Mouse (Mus musculus): ENCODE results near the gene 8030411F24Rik. TPM values are rescaled to one million over a fixed set of nuclear protein-coding genes. Genes with fewer than 3 reads are reported as not detected.

8030411F24Rik gene
- polyA plus RNA-seq, 1 experiment from 2014 or later: not detected

DNA sequence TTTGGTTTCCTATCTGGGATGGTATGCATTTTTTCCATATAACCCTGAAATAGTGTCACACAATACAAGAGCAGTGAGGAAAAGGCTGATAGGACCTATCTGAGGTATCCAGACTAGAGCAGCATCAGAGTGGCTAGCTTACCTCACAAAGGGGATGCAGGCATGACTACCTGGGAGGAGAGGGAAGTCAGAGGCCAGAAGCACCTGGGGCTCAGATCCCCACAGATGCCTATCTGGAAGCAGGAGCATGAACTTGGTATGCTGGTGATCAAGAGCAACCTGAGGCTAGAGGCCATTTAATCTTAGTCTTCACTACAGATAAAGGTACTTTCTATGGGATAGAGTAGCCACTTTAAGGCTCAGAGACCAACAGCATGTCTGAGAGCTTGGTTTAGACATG is 38.1 kb downstream of the 8030411F24Rik start, which contains the start of gene Cst13:
TSS of gene Cst13 (plus strand) at position 173 of the 400 bp plus-strand sequence.
- Histone ChIP-seq H3K36me3 (ENCODE audit: insufficient read depth) (no peaks in the 10 kb centered on the region), H3K9ac (no peak within 1 kb of the TSS), H3K4me2 (no peak within 1 kb of the TSS), H3K9me3 (ENCODE audit: low read depth, low read length) (no peaks in the 10 kb centered on the region), H3K4me1 (ENCODE audit: insufficient read depth) (no peaks in the 10 kb centered on the region), H3K27ac (ENCODE audit: low read depth) (no peak within 1 kb of the TSS), H3K4me3 (ENCODE audit: low read depth, low read length) (no peak within 1 kb of the TSS), H3K27me3 (ENCODE audit: insufficient read depth, low read length) (no peaks in the 10 kb centered on the region)
- ATAC-seq (ENCODE audit: insufficient read depth) (no peak), DNase-seq (no peak)
- TF ChIP-seq CTCF (IDR thresholded peaks at IDR 0.05; ENCODE audit: low read depth): no peak

DNA sequence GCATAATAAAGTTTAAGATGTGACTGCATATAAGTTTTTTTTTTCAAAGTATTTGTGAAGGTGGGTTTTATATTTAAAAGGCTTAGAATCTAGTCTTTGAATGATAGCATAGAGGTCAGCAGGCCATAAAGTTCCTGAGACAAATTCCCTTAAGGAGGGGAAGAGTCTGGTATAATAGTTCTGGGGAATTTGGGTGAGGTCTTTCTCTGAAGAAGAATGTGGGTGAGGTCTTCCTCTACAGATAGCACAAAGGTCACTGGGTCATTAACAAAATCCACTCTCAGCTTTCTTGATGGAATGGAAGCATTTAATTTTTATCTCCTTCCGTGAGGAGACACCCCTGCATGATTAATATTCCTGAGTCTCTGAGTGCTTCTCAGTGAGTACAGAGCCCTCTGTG is 44.2 kb downstream of the 8030411F24Rik start:
- 17% methylated on average over 1 of the region's 1 CpGs for WGBS
- no peak for TF ChIP-seq CTCF (IDR thresholded peaks at IDR 0.05; ENCODE audit: low read depth)
- no peaks in the 10 kb centered on the region for H3K36me3 ChIP-seq (ENCODE audit: insufficient read depth)
- H3K27me3 ChIP-seq (ENCODE audit: insufficient read depth, low read length): no peaks in the 10 kb centered on the region
- H3K27ac ChIP-seq (ENCODE audit: low read depth): no peak overlapping the region
- H3K4me2 ChIP-seq: no peak overlapping the region
- no peak overlapping the region for H3K4me3 ChIP-seq (ENCODE audit: low read depth, low read length)
- DNase-seq (no peak), ATAC-seq (ENCODE audit: insufficient read depth) (no peak)
- H3K4me1 ChIP-seq (ENCODE audit: insufficient read depth): no peaks in the 10 kb centered on the region
- H3K9me3 ChIP-seq (ENCODE audit: low read depth, low read length): no peaks in the 10 kb centered on the region
- no peak overlapping the region for H3K9ac ChIP-seq

DNA sequence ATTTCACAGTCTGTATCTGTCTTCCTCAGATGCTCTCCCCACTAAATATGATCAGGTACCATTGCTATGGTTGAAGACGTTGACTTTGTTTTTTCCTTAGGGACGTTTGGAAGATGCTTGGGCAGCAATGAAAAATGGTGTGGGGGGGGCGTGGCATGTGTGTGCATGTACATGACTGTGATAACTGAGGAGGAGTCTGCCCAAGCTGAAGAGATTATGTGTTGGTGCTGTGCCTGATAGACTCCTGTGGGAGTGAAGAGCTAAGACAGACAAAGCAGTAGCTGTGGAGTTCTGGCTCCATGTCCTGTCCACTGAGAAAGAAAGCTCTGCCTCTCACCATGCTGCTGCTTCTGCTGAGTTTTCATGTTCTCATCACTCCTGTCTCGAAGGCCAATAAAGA is 53.1 kb downstream of the 8030411F24Rik start, which contains the start of gene Cst9:
TSS of gene Cst9 (plus strand) at position 236 of the 400 bp plus-strand sequence.
- DNase-seq (no peak), ATAC-seq (ENCODE audit: insufficient read depth) (no peak)
- no peak within 1 kb of the TSS for H3K4me2 ChIP-seq
- H3K36me3 ChIP-seq (ENCODE audit: insufficient read depth): no peaks in the 10 kb centered on the region
- no peak for TF ChIP-seq CTCF (IDR thresholded peaks at IDR 0.05; ENCODE audit: low read depth)
- no peak within 1 kb of the TSS for H3K4me3 ChIP-seq (ENCODE audit: low read depth, low read length)
- no peak within 1 kb of the TSS for H3K27ac ChIP-seq (ENCODE audit: low read depth)
- no peaks in the 10 kb centered on the region for H3K4me1 ChIP-seq (ENCODE audit: insufficient read depth)
- H3K27me3 ChIP-seq (ENCODE audit: insufficient read depth, low read length): no peaks in the 10 kb centered on the region
- no peaks in the 10 kb centered on the region for H3K9me3 ChIP-seq (ENCODE audit: low read depth, low read length)
- 58% methylated on average over 4 of the region's 4 CpGs for WGBS
- no peak within 1 kb of the TSS for H3K9ac ChIP-seq

Other genes with a start within 250 kb of the 8030411F24Rik start
- 113 and 115 TPM in 2 replicates for gene Nxt1, start 109.4 kb upstream of the 8030411F24Rik start, polyA plus RNA-seq (2014; fragmentation: Nextera tagmentation; extraction: Ambion mirVana)
- gene Gzf1, start 101.0 kb upstream of the 8030411F24Rik start, polyA plus RNA-seq (2014; fragmentation: Nextera tagmentation; extraction: Ambion mirVana): 21.3 and 21.4 TPM in 2 replicates
- 2.3 and 2.8 TPM in 2 replicates for gene Napb, start 49.5 kb upstream of the 8030411F24Rik start, polyA plus RNA-seq (2014; fragmentation: Nextera tagmentation; extraction: Ambion mirVana)
- not detected in 2 replicates for gene Cstl1, start 31.7 kb upstream of the 8030411F24Rik start, polyA plus RNA-seq (2014; fragmentation: Nextera tagmentation; extraction: Ambion mirVana)
- gene Cst11, start 10.5 kb upstream of the 8030411F24Rik start, polyA plus RNA-seq (2014; fragmentation: Nextera tagmentation; extraction: Ambion mirVana): not detected in 2 replicates
- not detected in 2 replicates for gene Cst12, start 7.4 kb downstream of the 8030411F24Rik start, polyA plus RNA-seq (2014; fragmentation: Nextera tagmentation; extraction: Ambion mirVana)
- not detected in 2 replicates for gene Cst8, start 16.8 kb downstream of the 8030411F24Rik start, polyA plus RNA-seq (2014; fragmentation: Nextera tagmentation; extraction: Ambion mirVana)
- gene Cst13, start 38.1 kb downstream of the 8030411F24Rik start, polyA plus RNA-seq (2014; fragmentation: Nextera tagmentation; extraction: Ambion mirVana): not detected in 2 replicates
- gene Cst9, start 53.1 kb downstream of the 8030411F24Rik start, polyA plus RNA-seq (2014; fragmentation: Nextera tagmentation; extraction: Ambion mirVana): 0.49 TPM in 1 of 2 replicates, not detected in the other
- gene 9230104L09Rik, start 83.0 kb downstream of the 8030411F24Rik start, polyA plus RNA-seq (2014; fragmentation: Nextera tagmentation; extraction: Ambion mirVana): not detected in 2 replicates
- gene Cst3, start 93.7 kb downstream of the 8030411F24Rik start, polyA plus RNA-seq (2014; fragmentation: Nextera tagmentation; extraction: Ambion mirVana): 481 and 484 TPM in 2 replicates
- not detected in 2 replicates for gene Gm1330, start 221.2 kb downstream of the 8030411F24Rik start, polyA plus RNA-seq (2014; fragmentation: Nextera tagmentation; extraction: Ambion mirVana)
- gene Gm10750, start 235.2 kb downstream of the 8030411F24Rik start, polyA plus RNA-seq (2014; fragmentation: Nextera tagmentation; extraction: Ambion mirVana): not detected in 2 replicates